Mouse (Mus musculus) urinary bladder, postnatal 4 days (tissue): ENCODE results near the gene Hif3a.

Source experiments
- DNase-seq, 2 experiments: peaks; one replicate each; pipeline ENCODE4 v3.0.0; 2021 to 2022; ENCODE audit warnings: low spot score in 2 of 2

The Hif3a gene

GRCm38 (mm10) chr7:17056601-17057523 lies 5.4 kb downstream of the Hif3a start:
- DNase-seq = peak in 1 of 2 experiments; percentile 31

- DNase-seq = peak; percentile 85 to 86
These were observed 6.1 kb downstream of the Hif3a start for GRCm38 (mm10) chr7:17056081-17056581.

- no peak for DNase-seq
These were observed 6.8 kb downstream of the Hif3a start for GRCm38 (mm10) chr7:17055287-17055946.

GRCm38 (mm10) chr7:17054325-17054989 lies 7.8 kb downstream of the Hif3a start:
- DNase-seq = no peak

GRCm38 (mm10) chr7:17050933-17051594 lies 11.2 kb downstream of the Hif3a start:
- DNase-seq = peak in 1 of 2 experiments; percentile 52

- no peak for DNase-seq
These were observed 11.7 kb downstream of the Hif3a start for GRCm38 (mm10) chr7:17050491-17050890.

- no peak for DNase-seq
These were observed 13.6 kb downstream of the Hif3a start for GRCm38 (mm10) chr7:17048431-17049190.

- no peak for DNase-seq
These were observed 15.1 kb downstream of the Hif3a start for GRCm38 (mm10) chr7:17047041-17047682.

- no peak for DNase-seq
These were observed 16.5 kb downstream of the Hif3a start for GRCm38 (mm10) chr7:17045743-17046142.

GRCm38 (mm10) chr7:17039373-17039772 lies 22.9 kb downstream of the Hif3a start:
- DNase-seq = no peak

- no peak for DNase-seq
These were observed 24.1 kb downstream of the Hif3a start for GRCm38 (mm10) chr7:17038018-17038695.

- DNase-seq = no peak
These were observed 32.0 kb downstream of the Hif3a start for GRCm38 (mm10) chr7:17030239-17030638.

GRCm38 (mm10) chr7:17028923-17029322 lies 33.3 kb downstream of the Hif3a start:
- DNase-seq = no peak

GRCm38 (mm10) chr7:17027588-17028343 lies 34.5 kb downstream of the Hif3a start, which contains the start of gene Ppp5c:
Gene Ppp5c (minus strand): TSS chr7:17027924.
- DNase-seq = peak; percentile 91 to 94

- no peak for DNase-seq
These were observed 35.3 kb downstream of the Hif3a start for GRCm38 (mm10) chr7:17026710-17027587.

- no peak for DNase-seq
These were observed 36.2 kb downstream of the Hif3a start for GRCm38 (mm10) chr7:17025896-17026622.

GRCm38 (mm10) chr7:17025505-17025894 lies 36.7 kb downstream of the Hif3a start:
- DNase-seq = no peak
